Mouse (Mus musculus): ENCODE data around the gene Tex14. TPM values are rescaled to one million over a fixed set of nuclear protein-coding genes. Genes with fewer than 3 reads are reported as not detected.
"Not testable (repeated sequence)": the region's sequence is repeated elsewhere in the genome, so short reads cannot be mapped to it uniquely, and the experiment has no call there.

The Tex14 gene
- polyA plus RNA-seq, 1 experiment from 2014 or later: not detected

- peaks cover 10% of the 10 kb centered on the region; the same call in 1 of the 2 replicates for H3K4me1 ChIP-seq (replicated peaks)
- H3K27me3 ChIP-seq (ENCODE audit: insufficient read depth, poor library complexity, severe bottlenecking): peaks cover 13% of the 10 kb centered on the region
- no peak overlapping the region for H3K27ac ChIP-seq
- no peak for DNase-seq (ENCODE audit: low spot score)
- H3K4me3 ChIP-seq: no peak overlapping the region
- no peaks in the 10 kb centered on the region for H3K9me3 ChIP-seq
- H3K36me3 ChIP-seq: no peaks in the 10 kb centered on the region
- WGBS: 8% methylated on average over 16 of the region's 16 CpGs
These were observed 40.0 kb downstream of the Tex14 start for GRCm38 (mm10) chr11:87444735-87445428.

- not testable (repeated sequence) for DNase-seq (ENCODE audit: low spot score); H3K9me3 ChIP-seq; H3K4me1 ChIP-seq (replicated peaks); H3K36me3 ChIP-seq; H3K4me3 ChIP-seq; H3K27ac ChIP-seq
- 51% methylated on average over 4 of the region's 4 CpGs for WGBS
- H3K27me3 ChIP-seq (ENCODE audit: insufficient read depth, poor library complexity, severe bottlenecking): peaks cover 13% of the 10 kb centered on the region
These were observed 40.7 kb downstream of the Tex14 start for GRCm38 (mm10) chr11:87445593-87445992.

GRCm38 (mm10) chr11:87446159-87446558 lies 41.3 kb downstream of the Tex14 start:
- WGBS: 87% methylated on average over 3 of the region's 3 CpGs
- Histone ChIP-seq H3K4me1 (replicated peaks) (peaks cover 10% of the 10 kb centered on the region; the same call in 1 of the 2 replicates), H3K4me3 (no peak overlapping the region), H3K36me3 (no peaks in the 10 kb centered on the region), H3K9me3 (no peaks in the 10 kb centered on the region), H3K27me3 (ENCODE audit: insufficient read depth, poor library complexity, severe bottlenecking) (peaks cover 11% of the 10 kb centered on the region), H3K27ac (no peak overlapping the region)
- DNase-seq (ENCODE audit: low spot score): no peak

- no peaks in the 10 kb centered on the region for H3K9me3 ChIP-seq
- no peak overlapping the region for H3K4me3 ChIP-seq
- no peak overlapping the region for H3K27ac ChIP-seq
- H3K27me3 ChIP-seq (ENCODE audit: insufficient read depth, poor library complexity, severe bottlenecking): no peaks in the 10 kb centered on the region
- no peaks in the 10 kb centered on the region for H3K36me3 ChIP-seq
- peaks cover 6% of the 10 kb centered on the region; the same call in 1 of the 2 replicates for H3K4me1 ChIP-seq (replicated peaks)
- no peak for DNase-seq (ENCODE audit: low spot score)
These were observed 42.6 kb downstream of the Tex14 start for GRCm38 (mm10) chr11:87447429-87447828.

GRCm38 (mm10) chr11:87448081-87448475 lies 43.2 kb downstream of the Tex14 start:
- not testable (repeated sequence) for H3K9me3 ChIP-seq; H3K4me1 ChIP-seq (replicated peaks); H3K27me3 ChIP-seq (ENCODE audit: insufficient read depth, poor library complexity, severe bottlenecking); H3K36me3 ChIP-seq
- DNase-seq (ENCODE audit: low spot score): peak; percentile 79
- peak overlapping the region; percentile 47 for H3K4me3 ChIP-seq
- under 1% methylated on average over 33 of the region's 34 CpGs for WGBS
- peak overlapping the region; percentile 82 for H3K27ac ChIP-seq

GRCm38 (mm10) chr11:87448476-87449199 lies 43.8 kb downstream of the Tex14 start:
- Histone ChIP-seq H3K4me1 (replicated peaks) (peaks cover 12% of the 10 kb centered on the region; the same call in 1 of the 2 replicates), H3K27ac (peak overlapping the region; percentile 82; the same call in 1 of the 2 replicates)
- not testable (repeated sequence) for H3K36me3 ChIP-seq; H3K27me3 ChIP-seq (ENCODE audit: insufficient read depth, poor library complexity, severe bottlenecking); H3K4me3 ChIP-seq; H3K9me3 ChIP-seq
- peak; percentile 69 for DNase-seq (ENCODE audit: low spot score)
- 0% methylated on average over 7 of the region's 32 CpGs for WGBS

- no peaks in the 10 kb centered on the region for H3K27me3 ChIP-seq (ENCODE audit: insufficient read depth, poor library complexity, severe bottlenecking)
- no peak overlapping the region for H3K4me3 ChIP-seq
- 17% methylated on average over 3 of the region's 3 CpGs for WGBS
- H3K4me1 ChIP-seq (replicated peaks): peaks cover 12% of the 10 kb centered on the region; the same call in 1 of the 2 replicates
- no peaks in the 10 kb centered on the region for H3K36me3 ChIP-seq
- no peak for DNase-seq (ENCODE audit: low spot score)
- H3K27ac ChIP-seq: no peak overlapping the region
- H3K9me3 ChIP-seq: no peaks in the 10 kb centered on the region
These were observed 44.3 kb downstream of the Tex14 start for GRCm38 (mm10) chr11:87449200-87449547.

- peaks cover 11% of the 10 kb centered on the region; the same call in 1 of the 2 replicates for H3K4me1 ChIP-seq (replicated peaks)
- H3K27me3 ChIP-seq (ENCODE audit: insufficient read depth, poor library complexity, severe bottlenecking); H3K36me3 ChIP-seq; H3K27ac ChIP-seq; H3K4me3 ChIP-seq; DNase-seq (ENCODE audit: low spot score); H3K9me3 ChIP-seq: not testable (repeated sequence)
- WGBS: 59% methylated on average over 5 of the region's 5 CpGs
These were observed 45.0 kb downstream of the Tex14 start for GRCm38 (mm10) chr11:87449847-87450246.

- not testable (repeated sequence) for H3K27ac ChIP-seq; H3K36me3 ChIP-seq; H3K4me1 ChIP-seq (replicated peaks); H3K27me3 ChIP-seq (ENCODE audit: insufficient read depth, poor library complexity, severe bottlenecking); H3K4me3 ChIP-seq; DNase-seq (ENCODE audit: low spot score); H3K9me3 ChIP-seq
- WGBS: 79% methylated on average over 8 of the region's 8 CpGs
These were observed 47.9 kb downstream of the Tex14 start for GRCm38 (mm10) chr11:87452779-87453178.

GRCm38 (mm10) chr11:87453216-87454034 lies 48.6 kb downstream of the Tex14 start:
- H3K9me3 ChIP-seq: no peaks in the 10 kb centered on the region
- H3K36me3 ChIP-seq: no peaks in the 10 kb centered on the region
- no peak overlapping the region for H3K27ac ChIP-seq
- DNase-seq (ENCODE audit: low spot score): no peak
- WGBS: 26% methylated on average over 13 of the region's 13 CpGs
- peaks cover 9% of the 10 kb centered on the region; the same call in 1 of the 2 replicates for H3K4me1 ChIP-seq (replicated peaks)
- H3K27me3 ChIP-seq (ENCODE audit: insufficient read depth, poor library complexity, severe bottlenecking): no peaks in the 10 kb centered on the region
- H3K4me3 ChIP-seq: no peak overlapping the region

GRCm38 (mm10) chr11:87454035-87454690 lies 49.3 kb downstream of the Tex14 start:
- WGBS: 86% methylated on average over 2 of the region's 2 CpGs
- no peak overlapping the region for H3K27ac ChIP-seq
- H3K9me3 ChIP-seq: no peaks in the 10 kb centered on the region

GRCm38 (mm10) chr11:87455573-87455972 lies 50.7 kb downstream of the Tex14 start:
- no peaks in the 10 kb centered on the region for H3K36me3 ChIP-seq
- DNase-seq (ENCODE audit: low spot score): no peak
- WGBS: 91% methylated on average over 5 of the region's 5 CpGs

More at GRCm38 (mm10) chr11:87454035-87454690, 49.3 kb downstream of the Tex14 start:
- no peaks in the 10 kb centered on the region for H3K36me3 ChIP-seq
- H3K4me1 ChIP-seq (replicated peaks): peaks cover 9% of the 10 kb centered on the region; the same call in 1 of the 2 replicates
- no peaks in the 10 kb centered on the region for H3K27me3 ChIP-seq (ENCODE audit: insufficient read depth, poor library complexity, severe bottlenecking)
- H3K4me3 ChIP-seq: no peak overlapping the region
- no peak for DNase-seq (ENCODE audit: low spot score)

More at GRCm38 (mm10) chr11:87455573-87455972, 50.7 kb downstream of the Tex14 start:
- H3K4me1 ChIP-seq (replicated peaks): peaks cover 9% of the 10 kb centered on the region; the same call in 1 of the 2 replicates
- no peak overlapping the region for H3K27ac ChIP-seq
- no peak overlapping the region for H3K4me3 ChIP-seq
- no peaks in the 10 kb centered on the region for H3K9me3 ChIP-seq
- no peaks in the 10 kb centered on the region for H3K27me3 ChIP-seq (ENCODE audit: insufficient read depth, poor library complexity, severe bottlenecking)

All from hindbrain, embryonic 10.5 days (tissue).